Mouse (Mus musculus): ENCODE data around the gene Kctd15. TPM values are rescaled to one million over a fixed set of nuclear protein-coding genes. Genes with fewer than 3 reads are reported as not detected.

The Kctd15 gene
- polyA plus RNA-seq (2015; fragmentation: Nextera tagmentation; extraction: Ambion mirVana) = 33.4 and 37.0 TPM in 2 replicates

DNA sequence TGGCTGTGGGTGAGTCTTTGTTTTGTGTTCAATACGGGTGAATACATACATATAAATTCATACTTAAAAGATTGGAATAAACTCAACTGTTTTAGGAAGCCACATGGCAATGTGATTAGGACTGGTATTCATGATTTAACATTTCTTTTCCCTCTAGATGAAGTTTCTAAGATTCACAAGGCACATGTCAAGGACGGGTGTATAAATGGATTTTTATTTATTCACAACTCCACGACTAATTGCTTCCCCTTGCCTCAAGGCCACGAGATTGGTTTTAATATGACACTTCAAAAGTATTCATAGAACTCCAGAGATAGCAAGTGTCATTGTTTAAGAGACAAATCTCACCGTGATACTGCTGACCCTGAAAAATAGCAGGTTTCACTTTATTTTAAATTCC, at the start of gene Kctd15:
TSS of gene Kctd15 (minus strand) at position 101 of the 400 bp plus-strand sequence.
- Histone ChIP-seq H3K27ac (peak within 1 kb of the TSS; percentile 100), H3K27me3 (no peaks in the 10 kb centered on the region), H3K4me1 (peaks cover 26% of the 10 kb centered on the region), H3K9ac (peak within 1 kb of the TSS; percentile 90), H3K36me3 (no peaks in the 10 kb centered on the region), H3K9me3 (replicated peaks) (no peaks in the 10 kb centered on the region), H3K4me2 (peak within 1 kb of the TSS; percentile 87), H3K4me3 (replicated peaks) (peak within 1 kb of the TSS; percentile 83)
- 70% methylated on average over 5 of the region's 5 CpGs for WGBS
- ATAC-seq (replicated peaks; ENCODE audit: low FRiP score) = no peak

DNA sequence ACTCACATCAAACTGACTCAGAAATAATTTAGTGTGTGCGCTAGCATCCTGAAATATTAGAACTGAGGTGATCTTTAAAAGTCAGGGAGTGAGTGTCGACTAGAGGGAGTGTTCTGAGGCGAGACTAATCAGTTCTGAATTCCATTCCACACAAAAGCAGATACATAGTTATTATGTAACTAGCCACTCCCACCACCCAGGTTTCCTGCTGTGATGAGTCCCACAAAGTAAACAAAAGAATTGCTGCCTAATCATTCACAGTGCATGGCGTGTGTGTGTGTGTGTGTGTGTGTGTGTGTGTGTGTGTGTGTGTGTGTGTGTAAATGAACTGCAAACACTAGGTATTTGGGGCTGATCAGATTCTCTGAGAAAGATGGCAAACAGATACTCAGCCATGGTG, 47.9 kb upstream of the Kctd15 start:
- no peaks in the 10 kb centered on the region; the same call in 1 of the 2 replicates for H3K9me3 ChIP-seq (replicated peaks)
- no peak for ATAC-seq (replicated peaks; ENCODE audit: low FRiP score)
- H3K9ac ChIP-seq = no peak overlapping the region
- no peak overlapping the region for H3K4me2 ChIP-seq
- H3K4me3 ChIP-seq (replicated peaks) = no peak overlapping the region
- WGBS = 26% methylated on average over 4 of the region's 4 CpGs
- H3K27ac ChIP-seq = no peak overlapping the region
- H3K4me1 ChIP-seq = peaks cover 14% of the 10 kb centered on the region
- H3K27me3 ChIP-seq = peaks cover 5% of the 10 kb centered on the region; the same call in 1 of the 2 replicates
- no peaks in the 10 kb centered on the region for H3K36me3 ChIP-seq

GRCm38 (mm10) chr7:34703437-34703836, 46.9 kb upstream of the Kctd15 start:
- WGBS = 53% methylated on average over 4 of the region's 4 CpGs
- Histone ChIP-seq H3K4me3 (replicated peaks) (no peak overlapping the region), H3K4me2 (no peak overlapping the region), H3K36me3 (no peaks in the 10 kb centered on the region), H3K27ac (no peak overlapping the region), H3K27me3 (peaks cover 5% of the 10 kb centered on the region; the same call in 1 of the 2 replicates), H3K9ac (no peak overlapping the region), H3K4me1 (peaks cover 19% of the 10 kb centered on the region), H3K9me3 (replicated peaks) (no peaks in the 10 kb centered on the region; the same call in 1 of the 2 replicates)
- no peak for ATAC-seq (replicated peaks; ENCODE audit: low FRiP score)

DNA sequence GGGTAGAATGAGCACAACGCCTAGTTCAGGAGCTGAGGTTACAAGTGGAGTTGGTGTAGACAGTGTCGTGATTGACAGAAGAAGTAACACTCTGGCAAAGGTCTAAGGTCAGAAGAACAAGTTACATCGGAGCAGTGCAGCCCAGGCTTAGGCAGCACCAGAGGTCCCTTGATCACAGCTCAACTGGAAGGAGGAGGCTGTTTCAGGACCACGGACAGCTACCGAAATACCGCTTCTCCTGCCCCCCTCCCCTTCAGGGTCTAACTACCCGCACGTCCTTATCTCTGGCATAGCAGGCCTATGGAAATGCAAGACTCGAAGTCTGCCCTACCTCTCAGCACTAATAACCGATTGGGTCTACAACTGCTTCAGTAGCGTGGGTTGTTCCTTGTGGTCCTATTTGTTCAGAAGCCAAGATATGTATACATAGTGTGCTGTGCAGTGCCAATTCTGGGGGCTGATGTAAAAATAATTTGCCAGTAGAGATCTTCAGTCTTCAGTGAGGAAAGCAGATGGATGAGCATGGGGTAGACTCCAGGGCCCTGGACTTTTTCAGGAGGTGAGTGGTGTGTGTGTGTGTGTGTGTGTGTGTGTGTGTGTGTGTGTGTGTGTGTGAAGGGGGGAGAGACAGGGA, 46.3 kb upstream of the Kctd15 start:
- H3K4me1 ChIP-seq = peaks cover 25% of the 10 kb centered on the region
- H3K27me3 ChIP-seq = peaks cover 5% of the 10 kb centered on the region; the same call in 1 of the 2 replicates
- H3K9me3 ChIP-seq (replicated peaks) = no peaks in the 10 kb centered on the region
- no peaks in the 10 kb centered on the region for H3K36me3 ChIP-seq
- H3K4me2 ChIP-seq = no peak overlapping the region
- H3K27ac ChIP-seq = no peak overlapping the region
- ATAC-seq (replicated peaks; ENCODE audit: low FRiP score) = peak; percentile 27; the same call in 1 of the 2 replicates
- 16% methylated on average over 11 of the region's 11 CpGs for WGBS
- no peak overlapping the region for H3K9ac ChIP-seq
- H3K4me3 ChIP-seq (replicated peaks) = no peak overlapping the region

DNA sequence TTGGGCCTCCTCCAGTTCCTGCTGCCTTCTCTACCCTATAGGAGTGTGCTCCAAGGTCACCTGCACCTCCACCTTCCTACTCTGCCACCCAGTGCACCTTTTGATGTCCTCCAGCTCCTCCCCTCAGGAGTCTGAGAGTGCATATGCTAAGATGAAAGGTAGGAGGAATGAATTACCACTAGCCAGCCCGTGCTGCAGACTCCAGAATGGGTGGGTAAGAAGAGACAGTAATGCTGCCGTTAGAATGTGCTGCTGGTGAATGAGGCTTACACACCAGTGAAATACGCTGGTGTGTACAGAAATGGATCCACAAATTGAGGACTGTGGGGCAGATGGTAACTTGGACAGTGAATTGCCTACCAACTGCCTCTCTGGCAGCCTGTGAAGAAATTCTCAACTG, 43.4 kb upstream of the Kctd15 start:
- Histone ChIP-seq H3K4me2 (no peak overlapping the region), H3K4me3 (replicated peaks) (no peak overlapping the region), H3K36me3 (no peaks in the 10 kb centered on the region), H3K4me1 (peaks cover 23% of the 10 kb centered on the region), H3K27ac (no peak overlapping the region), H3K27me3 (peaks cover 5% of the 10 kb centered on the region; the same call in 1 of the 2 replicates), H3K9me3 (replicated peaks) (no peaks in the 10 kb centered on the region), H3K9ac (no peak overlapping the region)
- WGBS = 64% methylated on average over 3 of the region's 3 CpGs
- ATAC-seq (replicated peaks; ENCODE audit: low FRiP score) = no peak

- Histone ChIP-seq H3K4me1 (peaks cover 20% of the 10 kb centered on the region), H3K36me3 (no peaks in the 10 kb centered on the region), H3K4me3 (replicated peaks) (no peak overlapping the region), H3K4me2 (no peak overlapping the region), H3K9me3 (replicated peaks) (no peaks in the 10 kb centered on the region), H3K27me3 (peaks cover 5% of the 10 kb centered on the region; the same call in 1 of the 2 replicates), H3K27ac (no peak overlapping the region), H3K9ac (no peak overlapping the region)
- WGBS = 28% methylated on average over 9 of the region's 9 CpGs
- peak; percentile 33; the same call in 1 of the 2 replicates for ATAC-seq (replicated peaks; ENCODE audit: low FRiP score)
Observed at GRCm38 (mm10) chr7:34698221-34698620, 41.7 kb upstream of the Kctd15 start.

GRCm38 (mm10) chr7:34696086-34696485, 39.6 kb upstream of the Kctd15 start:
- Histone ChIP-seq H3K4me2 (no peak overlapping the region), H3K4me3 (replicated peaks) (no peak overlapping the region), H3K9ac (no peak overlapping the region), H3K27me3 (0 out of 2 replicates have a peak, but pooled peaks cover 5% of the 10 kb centered on the region), H3K9me3 (replicated peaks) (no peaks in the 10 kb centered on the region), H3K36me3 (no peaks in the 10 kb centered on the region), H3K4me1 (peaks cover 35% of the 10 kb centered on the region), H3K27ac (no peak overlapping the region)
- no peak for ATAC-seq (replicated peaks; ENCODE audit: low FRiP score)
- 78% methylated on average over 9 of the region's 9 CpGs for whole genome bisulfite sequencing

DNA sequence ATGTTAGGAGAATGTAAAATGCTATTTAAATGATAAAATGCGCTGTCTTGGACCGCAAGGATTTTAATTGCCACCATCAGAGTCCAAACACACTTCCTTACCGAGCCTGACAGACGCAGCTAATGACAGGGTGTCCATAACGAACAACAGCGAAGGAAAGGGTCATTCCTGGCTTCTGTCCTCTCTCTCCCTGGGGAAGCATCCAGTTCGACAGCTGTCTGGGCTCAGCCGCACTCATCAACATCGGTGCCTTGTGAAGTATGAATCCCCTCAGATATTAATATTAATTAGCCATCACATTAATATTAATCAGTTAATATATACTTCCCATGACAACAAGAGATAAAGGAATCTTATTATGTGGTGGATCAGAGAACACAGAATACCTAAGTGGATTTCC, 38.4 kb upstream of the Kctd15 start:
- no peak overlapping the region for H3K4me3 ChIP-seq (replicated peaks)
- H3K27ac ChIP-seq = no peak overlapping the region
- no peaks in the 10 kb centered on the region for H3K36me3 ChIP-seq
- ATAC-seq (replicated peaks; ENCODE audit: low FRiP score) = no peak
- H3K4me1 ChIP-seq = peaks cover 46% of the 10 kb centered on the region
- H3K9ac ChIP-seq = no peak overlapping the region
- 58% methylated on average over 9 of the region's 9 CpGs for WGBS
- no peaks in the 10 kb centered on the region for H3K9me3 ChIP-seq (replicated peaks)
- H3K27me3 ChIP-seq = 0 out of 2 replicates have a peak, but pooled peaks cover 3% of the 10 kb centered on the region
- H3K4me2 ChIP-seq = no peak overlapping the region

GRCm38 (mm10) chr7:34693916-34694315, 37.4 kb upstream of the Kctd15 start:
- Histone ChIP-seq H3K4me1 (peaks cover 49% of the 10 kb centered on the region), H3K27ac (no peak overlapping the region), H3K4me2 (no peak overlapping the region), H3K4me3 (replicated peaks) (no peak overlapping the region), H3K27me3 (no peaks in the 10 kb centered on the region), H3K9me3 (replicated peaks) (no peaks in the 10 kb centered on the region), H3K36me3 (no peaks in the 10 kb centered on the region), H3K9ac (no peak overlapping the region)
- WGBS = 97% methylated on average over 13 of the region's 13 CpGs
- no peak for ATAC-seq (replicated peaks; ENCODE audit: low FRiP score)

DNA sequence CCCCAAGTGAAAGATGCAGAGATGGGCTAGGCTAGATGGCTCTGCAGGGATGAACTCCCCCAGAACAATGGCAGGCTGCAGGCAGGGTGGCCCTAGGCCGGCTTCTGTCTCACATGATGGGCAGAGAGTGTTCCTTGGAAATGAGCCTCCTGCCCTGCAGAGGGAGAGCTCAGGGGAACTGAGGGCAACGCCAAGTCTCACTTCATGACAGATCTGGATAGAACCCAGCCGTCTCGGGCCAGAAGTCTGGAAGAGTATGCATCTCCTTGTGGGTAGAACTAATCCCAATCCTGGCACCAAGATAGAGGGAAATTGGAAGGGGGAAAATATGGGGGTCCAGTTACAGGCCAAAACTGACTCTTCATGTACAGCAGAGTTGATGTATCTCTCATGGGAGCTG, 36.5 kb upstream of the Kctd15 start:
- 66% methylated on average over 4 of the region's 4 CpGs for WGBS
- Histone ChIP-seq H3K9ac (no peak overlapping the region), H3K27ac (no peak overlapping the region), H3K27me3 (no peaks in the 10 kb centered on the region), H3K9me3 (replicated peaks) (no peaks in the 10 kb centered on the region), H3K4me1 (peaks cover 41% of the 10 kb centered on the region), H3K4me3 (replicated peaks) (no peak overlapping the region), H3K36me3 (no peaks in the 10 kb centered on the region), H3K4me2 (no peak overlapping the region)
- no peak for ATAC-seq (replicated peaks; ENCODE audit: low FRiP score)

GRCm38 (mm10) chr7:34690111-34690510, 33.6 kb upstream of the Kctd15 start:
- H3K27me3 ChIP-seq = 0 out of 2 replicates have a peak, but pooled peaks cover 6% of the 10 kb centered on the region
- H3K9ac ChIP-seq = no peak overlapping the region
- H3K4me1 ChIP-seq = peaks cover 35% of the 10 kb centered on the region
- no peaks in the 10 kb centered on the region for H3K36me3 ChIP-seq
- H3K4me2 ChIP-seq = no peak overlapping the region
- 39% methylated on average over 13 of the region's 13 CpGs for WGBS
- H3K27ac ChIP-seq = no peak overlapping the region
- no peaks in the 10 kb centered on the region for H3K9me3 ChIP-seq (replicated peaks)
- no peak overlapping the region for H3K4me3 ChIP-seq (replicated peaks)
- no peak for ATAC-seq (replicated peaks; ENCODE audit: low FRiP score)

- no peaks in the 10 kb centered on the region for H3K9me3 ChIP-seq (replicated peaks)
- no peak overlapping the region for H3K4me3 ChIP-seq (replicated peaks)
- H3K27ac ChIP-seq = no peak overlapping the region
- H3K9ac ChIP-seq = no peak overlapping the region
- H3K4me1 ChIP-seq = peaks cover 31% of the 10 kb centered on the region
- WGBS = 32% methylated on average over 5 of the region's 6 CpGs
- H3K36me3 ChIP-seq = no peaks in the 10 kb centered on the region
- H3K27me3 ChIP-seq = 0 out of 2 replicates have a peak, but pooled peaks cover 6% of the 10 kb centered on the region
- no peak overlapping the region for H3K4me2 ChIP-seq
- ATAC-seq (replicated peaks; ENCODE audit: low FRiP score) = no peak
Observed at GRCm38 (mm10) chr7:34689028-34689427, 32.5 kb upstream of the Kctd15 start.
